Mouse (Mus musculus) stomach, postnatal 0 days (tissue): ENCODE results near the gene Olfr625-ps1. TPM values are rescaled to one million over a fixed set of nuclear protein-coding genes. Genes with fewer than 3 reads are reported as not detected.

ENCODE experiments used
- ATAC-seq: fragments of 200-750 bp; cut with Nextera tagmentation; 2 replicates; pipeline ENCODE4 v1.8.0; 2017; ENCODE audit not compliant: low FRiP score, low TSS enrichment
- DNase-seq: peaks from one replicate; pipeline ENCODE4 v3.0.0-alpha.2; 2016; ENCODE audit warnings: low spot score
- H3K27ac ChIP-seq: fragments of 300-500 bp; sonication (generic); replicated peaks from 2 replicates; pipeline ENCODE4 v1.5.1; 2014; ENCODE audit warnings: mild to moderate bottlenecking, control low read depth
- H3K27me3 ChIP-seq: fragments of 300-500 bp; sonication (generic); 2 replicates; pipeline ENCODE4 v1.6.1; 2014; ENCODE audit warnings: low read length; ENCODE audit not compliant: control insufficient read depth, insufficient read depth
- H3K36me3 ChIP-seq: fragments of 300-500 bp; sonication (generic); 2 replicates; pipeline ENCODE4 v1.6.1; 2014; ENCODE audit warnings: low read length, mixed read lengths; ENCODE audit not compliant: control insufficient read depth, insufficient read depth
- H3K4me1 ChIP-seq: fragments of 300-500 bp; sonication (generic); replicated peaks from 2 replicates; pipeline ENCODE4 v1.6.1; 2014; ENCODE audit warnings: antibody characterized with exemption; ENCODE audit not compliant: control insufficient read depth, insufficient read depth
- H3K4me2 ChIP-seq: fragments of 300-500 bp; sonication (generic); replicated peaks from 2 replicates; pipeline ENCODE4 v1.6.1; 2014; ENCODE audit warnings: low read depth, mild to moderate bottlenecking, control low read depth, moderate library complexity
- H3K4me3 ChIP-seq: fragments of 300-500 bp; sonication (generic); 2 replicates; pipeline ENCODE4 v1.5.1; 2014; ENCODE audit warnings: low read depth, low read length, control low read depth
- H3K9ac ChIP-seq: fragments of 300-500 bp; sonication (generic); 2 replicates; pipeline ENCODE4 v1.6.1; 2014; ENCODE audit warnings: mild to moderate bottlenecking, low read length, control low read depth, mixed read lengths
- H3K9me3 ChIP-seq: fragments of 300-500 bp; sonication (generic); 2 replicates; pipeline ENCODE4 v1.6.1; 2016; ENCODE audit warnings: low read length; ENCODE audit not compliant: control insufficient read depth
- CTCF ChIP-seq: IDR thresholded peaks from 2 replicates; pipeline ENCODE4 v1.5.1; 2016; ENCODE audit warnings: antibody characterized with exemption, low read depth, mild to moderate bottlenecking, moderate library complexity
- EP300 ChIP-seq: optimal IDR thresholded peaks from 2 replicates; pipeline ENCODE3; 2016; ENCODE audit warnings: antibody characterized with exemption
- WGBS: fragments of 180-500 bp; shearing (Covaris S2); extraction: QIAGEN DNeasy Blood & Tissue Kit; methylation state at CpG from one replicate; pipeline ENCODE4 v1.1.7; 2014; 5-methylcytosine and 5-hydroxymethylcytosine counted together
- polyA plus RNA-seq: library from polyadenylated mRNA; unstranded; fragments of >200 nt; fragmentation: Nextera tagmentation; extraction: Ambion mirVana; gene quantifications from 2 replicates; pipeline ENCODE4 v1.2.1, GENCODE M21; 2015

The Olfr625-ps1 gene
- polyA plus RNA-seq: not detected in 2 replicates

GRCm38 (mm10) chr7:103682420-103682819 lies at the start of gene Olfr625-ps1:
Olfr625-ps1 (plus strand) TSS chr7:103682720.
- DNase-seq (no peak), ATAC-seq (no peak)
- Histone ChIP-seq H3K4me3 (no peak within 1 kb of the TSS), H3K4me2 (no peak within 1 kb of the TSS), H3K27ac (no peak within 1 kb of the TSS), H3K36me3 (no peaks in the 10 kb centered on the region), H3K9me3 (no peaks in the 10 kb centered on the region), H3K4me1 (no peaks in the 10 kb centered on the region), H3K9ac (no peak within 1 kb of the TSS), H3K27me3 (no peaks in the 10 kb centered on the region)
- TF ChIP-seq CTCF (no peak), EP300 (no peak)

GRCm38 (mm10) chr7:103636795-103637194 lies 45.7 kb upstream of the Olfr625-ps1 start:
- TF ChIP-seq CTCF: no peak
- no peak for TF ChIP-seq EP300
- Histone ChIP-seq H3K4me1 (no peaks in the 10 kb centered on the region), H3K27ac (no peak overlapping the region), H3K9me3 (no peaks in the 10 kb centered on the region), H3K36me3 (no peaks in the 10 kb centered on the region), H3K27me3 (no peaks in the 10 kb centered on the region), H3K4me3 (no peak overlapping the region), H3K9ac (no peak overlapping the region), H3K4me2 (no peak overlapping the region)
- DNase-seq: no peak
- no peak for ATAC-seq

GRCm38 (mm10) chr7:103642602-103643001 lies 39.9 kb upstream of the Olfr625-ps1 start, which contains the start of gene Olfr622:
Olfr622 (minus strand) TSS chr7:103642702.
- no peak within 1 kb of the TSS for H3K9ac ChIP-seq
- TF ChIP-seq CTCF: no peak
- no peak for TF ChIP-seq EP300
- ATAC-seq (no peak), DNase-seq (no peak)
- H3K4me2 ChIP-seq: no peak within 1 kb of the TSS
- no peaks in the 10 kb centered on the region for H3K9me3 ChIP-seq
- H3K4me1 ChIP-seq: no peaks in the 10 kb centered on the region
- no peaks in the 10 kb centered on the region for H3K27me3 ChIP-seq
- WGBS: 65% methylated on average over 1 of the region's 1 CpGs
- no peak within 1 kb of the TSS for H3K27ac ChIP-seq
- H3K36me3 ChIP-seq: no peaks in the 10 kb centered on the region
- H3K4me3 ChIP-seq: no peak within 1 kb of the TSS

GRCm38 (mm10) chr7:103644070-103644469 lies 38.5 kb upstream of the Olfr625-ps1 start:
- no peak overlapping the region for H3K4me3 ChIP-seq
- H3K27me3 ChIP-seq: no peaks in the 10 kb centered on the region
- TF ChIP-seq CTCF (no peak), EP300 (no peak)
- no peaks in the 10 kb centered on the region for H3K36me3 ChIP-seq
- no peak overlapping the region for H3K9ac ChIP-seq
- no peak overlapping the region for H3K4me2 ChIP-seq
- H3K4me1 ChIP-seq: no peaks in the 10 kb centered on the region
- no peak for DNase-seq
- no peak for ATAC-seq
- no peaks in the 10 kb centered on the region for H3K9me3 ChIP-seq
- WGBS: 80% methylated on average over 4 of the region's 4 CpGs
- no peak overlapping the region for H3K27ac ChIP-seq

- no peak within 1 kb of the TSS for H3K9ac ChIP-seq
- no peak for TF ChIP-seq EP300
- no peak for TF ChIP-seq CTCF
- no peak within 1 kb of the TSS for H3K4me3 ChIP-seq
- no peak for DNase-seq
- no peak within 1 kb of the TSS for H3K4me2 ChIP-seq
- H3K27ac ChIP-seq: no peak within 1 kb of the TSS
- no peaks in the 10 kb centered on the region for H3K36me3 ChIP-seq
- ATAC-seq: no peak
- H3K27me3 ChIP-seq: no peaks in the 10 kb centered on the region
- H3K4me1 ChIP-seq: no peaks in the 10 kb centered on the region
- H3K9me3 ChIP-seq: no peaks in the 10 kb centered on the region
Measured at GRCm38 (mm10) chr7:103663598-103663997, 18.9 kb upstream of the Olfr625-ps1 start, which contains the start of gene Olfr623. Olfr623 (minus strand) TSS chr7:103663698.

- no peaks in the 10 kb centered on the region for H3K36me3 ChIP-seq
- TF ChIP-seq CTCF: no peak
- no peak for TF ChIP-seq EP300
- no peaks in the 10 kb centered on the region for H3K4me1 ChIP-seq
- H3K9ac ChIP-seq: no peak within 1 kb of the TSS
- H3K4me2 ChIP-seq: no peak within 1 kb of the TSS
- no peaks in the 10 kb centered on the region for H3K9me3 ChIP-seq
- DNase-seq (no peak), ATAC-seq (no peak)
- 76% methylated on average over 2 of the region's 2 CpGs for WGBS
- H3K27ac ChIP-seq: no peak within 1 kb of the TSS
- no peak within 1 kb of the TSS for H3K4me3 ChIP-seq
- H3K27me3 ChIP-seq: no peaks in the 10 kb centered on the region
Measured at GRCm38 (mm10) chr7:103671091-103671490, 11.4 kb upstream of the Olfr625-ps1 start, which contains the start of gene Olfr624. Olfr624 (minus strand) TSS chr7:103671191.
